Mouse (Mus musculus): ENCODE data around the gene Lsm2.
"Not testable (repeated sequence)": the region's sequence is repeated elsewhere in the genome, so short reads cannot be mapped to it uniquely, and the experiment has no call there.

Lsm2 gene

GRCm38 (mm10) chr17:34995192-34995591 is 13.5 kb downstream of the Lsm2 start:
- DNase-seq: not testable (repeated sequence)

GRCm38 (mm10) chr17:34995927-34996326 is 14.3 kb downstream of the Lsm2 start:
- DNase-seq: not testable (repeated sequence)

DNA sequence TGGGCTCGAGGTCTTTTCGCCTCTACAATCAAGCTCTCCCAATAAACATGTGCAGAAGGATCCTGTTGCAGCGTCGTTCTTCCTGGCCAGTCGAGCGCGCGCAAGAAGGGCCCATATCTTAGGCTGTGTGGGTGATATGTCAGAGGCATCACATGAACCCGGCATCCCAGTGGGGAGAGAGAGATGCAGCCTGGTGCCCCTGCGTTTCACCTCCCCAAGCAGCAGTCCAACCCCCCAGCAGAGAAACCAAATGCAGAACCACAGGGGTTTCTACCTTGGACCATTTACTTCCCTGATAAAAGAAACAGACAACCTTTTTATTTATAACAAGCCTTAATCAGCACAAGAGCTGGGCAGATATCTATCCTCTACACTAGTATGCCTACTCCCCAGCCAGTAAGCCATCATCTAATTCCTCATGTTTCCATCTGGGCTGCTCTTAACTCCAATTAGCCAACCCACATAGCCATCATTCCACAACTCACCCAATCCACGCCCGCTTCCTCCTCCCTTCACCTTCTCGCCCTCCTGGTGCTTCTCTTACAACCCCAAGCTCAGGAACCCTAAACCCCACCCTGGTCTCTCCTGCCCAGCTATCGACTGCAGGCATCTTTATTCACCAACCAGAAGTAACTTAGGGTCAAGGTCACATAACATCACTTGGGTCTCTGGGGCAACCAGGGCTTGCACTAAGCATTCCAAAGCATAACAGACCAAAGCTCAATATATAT is 14.9 kb downstream of the Lsm2 start:
- no peak for DNase-seq

DNA sequence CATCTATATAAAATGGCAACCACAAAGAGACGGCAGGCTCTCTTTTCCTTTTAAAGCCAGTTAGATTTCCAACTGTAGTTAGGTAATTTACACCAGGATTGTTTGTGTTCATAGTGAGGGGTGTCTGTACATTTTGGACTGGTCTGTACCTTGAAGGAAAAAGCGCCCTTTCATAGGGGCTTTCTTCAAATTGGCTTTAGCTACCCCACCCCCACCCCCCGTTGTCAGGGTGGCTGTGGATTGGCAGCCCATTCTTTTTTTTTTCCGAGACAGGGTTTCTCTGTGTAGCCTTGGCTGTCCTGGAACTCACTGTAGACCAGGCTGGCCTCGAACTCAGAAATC is 15.5 kb downstream of the Lsm2 start:
- no peak for DNase-seq

GRCm38 (mm10) chr17:34998526-34999430 is 17.1 kb downstream of the Lsm2 start:
- DNase-seq: no peak

DNA sequence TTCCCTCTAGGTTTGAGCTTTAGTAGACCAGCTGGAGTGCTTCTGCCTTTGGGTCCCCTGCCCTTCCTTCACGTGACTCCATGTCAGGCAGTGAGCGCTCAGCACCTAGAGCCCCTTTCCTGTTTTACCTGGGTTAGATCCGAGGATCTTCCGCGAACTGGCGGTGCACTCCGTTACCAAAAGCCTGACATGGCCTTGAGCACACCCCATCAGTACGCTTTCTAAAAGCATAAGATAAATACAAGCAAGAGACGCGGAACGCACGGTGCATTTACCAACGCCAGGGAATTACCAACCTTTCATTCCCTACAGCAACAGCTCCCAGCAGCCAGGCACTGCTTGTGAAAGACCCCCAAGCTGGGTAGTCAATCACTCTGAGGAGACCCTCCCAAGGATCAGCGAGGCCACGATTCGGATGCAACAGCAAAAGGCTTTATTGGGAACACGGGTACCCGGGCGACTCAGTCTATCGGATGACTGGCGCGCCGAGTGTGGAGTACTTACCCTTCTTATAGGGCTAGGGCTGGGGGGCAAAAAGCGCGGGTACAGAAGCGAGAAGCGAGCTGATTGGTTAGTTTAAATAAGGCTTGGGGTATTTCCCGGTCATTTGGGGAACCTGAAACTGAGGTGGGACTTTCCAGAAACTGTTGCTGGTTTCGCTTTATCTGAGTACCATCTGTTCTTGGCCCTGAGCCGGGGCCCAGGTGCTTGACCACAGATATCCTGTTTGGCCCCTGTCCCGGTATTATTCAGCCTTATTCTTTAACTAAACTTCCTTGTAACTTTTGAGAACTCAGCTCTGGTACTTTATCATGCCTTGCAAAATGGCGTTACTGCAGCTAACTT is 18.4 kb downstream of the Lsm2 start:
- DNase-seq: not testable (repeated sequence)

DNA sequence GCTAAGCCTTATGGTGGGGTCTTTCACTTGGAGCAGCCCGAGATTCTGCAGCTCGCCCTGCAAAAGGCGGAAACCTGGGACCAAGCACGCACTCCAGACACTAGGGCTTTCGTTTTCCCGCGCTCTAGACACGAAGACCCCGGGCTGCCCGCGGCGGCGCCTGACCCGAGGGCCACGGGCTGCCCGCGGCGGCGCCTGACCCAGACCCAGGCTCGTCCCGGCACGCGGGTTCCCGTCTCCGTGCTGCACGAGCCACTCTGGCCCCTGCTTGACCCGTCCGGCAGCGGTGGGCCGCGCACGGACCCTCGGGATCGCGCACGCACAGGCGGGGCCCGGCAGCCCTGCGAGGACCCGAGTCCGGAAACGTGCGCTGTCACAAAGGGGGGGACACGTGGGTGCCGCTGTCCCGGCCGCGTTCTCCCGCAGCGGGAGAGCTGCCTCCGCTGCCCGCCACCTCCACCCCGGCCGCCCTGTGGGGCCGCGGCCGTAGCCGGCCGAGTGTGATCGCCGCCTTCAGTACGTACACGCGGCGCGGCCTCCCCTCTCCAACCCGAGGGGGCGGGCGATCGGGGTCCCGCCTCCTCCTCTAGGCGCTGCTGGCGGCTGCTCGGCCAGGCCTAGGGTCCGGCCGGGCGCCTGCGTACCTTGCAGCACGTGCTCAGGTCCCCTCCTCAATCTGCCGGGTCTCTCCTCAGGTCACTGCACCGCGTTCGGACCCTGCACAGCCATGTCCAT is 19.2 kb downstream of the Lsm2 start, which contains the start of gene Vars:
TSS of gene Vars (plus strand) at position 271 of the 735 bp plus-strand sequence.
- DNase-seq: peak; percentile 86

DNA sequence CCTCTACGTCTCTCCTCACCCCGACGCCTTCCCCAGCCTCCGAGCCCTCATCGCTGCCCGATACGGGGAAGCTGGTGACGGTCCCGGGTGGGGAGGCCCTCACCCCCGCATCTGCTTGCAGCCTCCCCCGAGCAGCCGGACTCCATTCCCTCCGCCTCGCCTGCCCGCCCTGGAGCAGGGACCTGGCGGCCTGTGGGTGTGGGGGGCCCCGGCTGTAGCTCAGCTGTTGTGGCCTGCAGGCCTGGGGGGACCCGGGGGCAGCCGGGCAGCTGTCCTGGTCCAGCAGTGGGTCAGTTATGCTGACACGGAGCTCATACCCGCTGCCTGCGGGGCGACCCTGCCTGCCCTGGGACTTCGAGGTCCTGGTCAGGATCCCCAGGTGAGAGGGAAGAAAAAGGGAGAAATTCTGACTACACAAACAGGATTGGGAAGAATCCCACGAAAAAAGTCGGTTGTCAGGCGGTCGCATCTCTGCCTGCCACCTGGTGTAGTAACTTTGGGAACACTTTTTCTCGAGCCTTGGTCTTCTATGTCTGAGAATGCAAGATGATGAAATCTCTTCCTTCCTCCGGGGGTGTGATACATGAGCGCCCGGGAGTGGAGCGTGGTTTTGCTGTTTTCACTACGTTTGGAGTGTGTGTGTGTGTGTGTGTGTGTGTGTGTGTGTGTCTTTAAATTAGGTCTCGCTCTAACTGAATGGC is 19.9 kb downstream of the Lsm2 start:
- peak; percentile 64 for DNase-seq

DNA sequence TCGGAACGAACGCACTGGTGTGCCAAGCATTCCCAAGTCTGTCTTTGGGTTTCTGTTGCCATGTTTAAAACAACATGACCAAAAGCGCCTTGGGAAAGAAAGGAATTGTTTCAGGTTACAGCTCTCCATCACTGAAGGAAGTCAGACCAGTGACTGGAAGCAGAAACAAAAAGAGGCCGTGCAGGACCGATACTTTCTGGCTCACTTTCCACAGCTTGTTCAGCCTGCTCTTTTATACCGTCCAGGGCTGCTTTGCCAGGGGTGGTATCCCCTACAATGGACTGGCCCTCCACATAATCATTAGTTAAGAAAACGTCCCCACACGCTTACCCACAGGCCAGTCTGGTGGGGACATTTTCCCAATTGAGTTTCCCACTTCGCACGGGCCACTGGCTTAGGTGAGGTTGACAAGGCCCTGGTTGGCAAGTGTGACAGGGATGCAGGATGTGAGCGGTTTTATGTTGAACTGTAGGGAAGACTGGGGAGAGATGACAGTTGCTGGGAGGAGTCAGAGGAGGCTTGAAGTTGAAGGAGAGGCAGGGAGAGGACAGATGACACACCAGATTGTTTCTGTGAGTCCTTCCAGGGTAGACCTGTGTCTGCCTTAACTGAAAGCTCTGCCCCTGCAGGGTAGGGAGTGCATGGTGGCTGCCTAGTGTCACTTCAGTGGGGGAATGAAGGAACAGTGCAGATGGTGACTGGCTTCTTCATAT is 20.6 kb downstream of the Lsm2 start:
- DNase-seq: no peak

- DNase-seq: no peak
Measured at GRCm38 (mm10) chr17:35003022-35003838, 21.6 kb downstream of the Lsm2 start.

GRCm38 (mm10) chr17:35004075-35004717 is 22.5 kb downstream of the Lsm2 start:
- no peak for DNase-seq

DNA sequence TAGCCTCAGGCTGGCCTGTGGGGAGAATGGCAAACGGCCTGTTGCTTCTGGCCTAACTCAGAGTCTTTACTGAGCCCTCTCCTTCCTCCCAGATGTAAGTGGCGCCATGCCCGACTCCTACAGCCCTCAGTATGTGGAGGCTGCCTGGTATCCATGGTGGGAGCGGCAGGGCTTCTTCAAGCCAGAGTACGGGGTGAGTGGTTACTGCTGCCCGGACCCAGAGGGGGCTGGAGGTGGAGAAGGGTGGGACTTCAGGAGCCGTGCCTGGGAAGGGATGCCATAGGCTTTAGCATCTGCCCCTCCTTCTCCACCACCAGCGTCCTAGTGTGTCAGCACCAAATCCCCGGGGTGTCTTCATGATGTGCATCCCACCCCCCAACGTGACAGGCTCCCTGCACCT is 23.5 kb downstream of the Lsm2 start:
- DNase-seq: no peak

- not testable (repeated sequence) for DNase-seq
Measured at GRCm38 (mm10) chr17:35005902-35006301, 24.2 kb downstream of the Lsm2 start.

DNA sequence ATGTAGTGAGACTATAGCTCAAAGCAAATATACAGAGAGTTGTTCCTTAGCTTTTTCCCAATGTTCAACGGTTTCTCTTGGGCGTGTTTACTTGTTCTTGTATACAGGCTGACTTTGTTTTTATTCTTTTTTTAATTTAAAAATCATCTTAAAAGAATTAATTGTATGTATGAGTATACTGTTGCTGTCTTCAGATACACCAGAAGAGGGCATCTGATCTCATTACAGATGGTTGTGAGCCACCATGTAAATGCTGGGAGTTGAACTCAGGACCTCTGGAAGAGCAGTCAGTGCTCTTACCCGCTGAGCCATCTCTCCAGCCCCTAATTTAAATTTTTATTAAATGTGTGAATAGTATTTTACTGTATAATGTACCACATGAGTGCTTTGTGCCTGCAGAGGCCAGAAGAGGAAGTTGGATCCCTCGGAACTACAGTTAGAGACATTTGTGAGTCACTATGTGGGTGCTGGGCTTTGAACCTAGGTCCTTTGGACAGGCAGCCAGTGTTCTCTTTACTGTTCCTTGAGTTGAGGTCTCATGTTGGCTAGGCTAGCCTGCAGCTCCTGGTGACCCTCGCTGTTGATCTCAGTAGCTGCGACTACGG is 25.8 kb downstream of the Lsm2 start:
- DNase-seq: no peak

- no peak for DNase-seq
Measured at GRCm38 (mm10) chr17:35009586-35009985, 27.9 kb downstream of the Lsm2 start.

- no peak for DNase-seq
Measured at GRCm38 (mm10) chr17:35011440-35011839, 29.8 kb downstream of the Lsm2 start.

DNA sequence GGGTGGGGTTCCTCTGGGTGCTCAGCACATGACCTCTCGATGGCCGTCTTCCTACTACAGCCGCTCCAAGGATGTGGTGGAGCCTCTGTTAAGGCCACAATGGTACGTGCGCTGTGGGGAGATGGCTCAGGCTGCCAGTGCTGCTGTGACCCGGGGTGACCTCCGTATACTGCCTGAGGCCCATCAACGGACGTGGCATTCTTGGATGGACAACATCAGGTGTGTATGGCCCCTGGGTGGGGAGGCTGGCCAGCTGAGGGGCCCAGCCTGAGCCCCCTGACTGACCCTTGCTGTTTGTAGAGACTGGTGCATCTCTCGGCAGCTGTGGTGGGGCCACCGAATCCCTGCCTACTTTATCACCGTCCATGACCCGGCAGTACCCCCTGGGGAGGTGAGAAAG is 30.8 kb downstream of the Lsm2 start:
- no peak for DNase-seq

DNA sequence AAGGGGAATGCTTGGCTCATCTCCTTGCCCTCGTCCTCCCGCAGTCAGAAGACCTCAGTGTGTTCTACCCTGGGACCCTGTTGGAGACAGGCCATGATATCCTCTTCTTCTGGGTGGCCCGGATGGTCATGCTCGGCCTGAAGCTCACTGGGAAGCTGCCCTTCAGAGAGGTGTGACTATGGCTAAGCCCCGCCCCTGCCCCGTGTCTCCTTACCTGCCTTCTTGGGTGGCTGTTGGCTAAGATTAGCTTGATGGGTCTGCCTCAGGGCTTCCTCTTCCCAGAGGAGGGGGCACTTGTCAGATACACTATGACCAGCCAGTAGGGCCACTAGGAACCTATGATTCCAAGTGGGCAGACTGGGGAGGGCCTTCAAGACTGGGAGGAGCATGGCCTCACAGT is 31.6 kb downstream of the Lsm2 start:
- no peak for DNase-seq

DNA sequence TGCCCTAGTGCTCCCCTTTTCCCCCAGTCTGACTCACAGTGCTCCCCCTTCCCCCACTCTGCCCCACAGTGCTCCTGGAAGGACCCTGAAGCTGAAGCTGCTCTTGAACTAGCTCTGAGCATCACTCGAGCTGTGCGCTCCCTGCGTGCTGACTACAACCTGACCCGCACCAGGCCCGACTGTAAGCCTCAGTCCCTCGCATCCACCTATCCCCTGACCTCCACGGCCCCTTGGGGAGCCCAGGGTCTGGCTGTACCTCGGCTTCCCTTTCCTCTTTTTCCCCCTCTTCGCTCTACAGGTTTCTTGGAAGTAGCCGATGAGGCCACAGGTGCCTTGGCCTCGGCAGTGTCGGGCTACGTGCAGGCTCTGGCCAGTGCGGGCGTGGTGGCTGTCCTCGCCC is 33.6 kb downstream of the Lsm2 start:
- DNase-seq: no peak
